Mouse (Mus musculus) intestine, postnatal 0 days (tissue): ENCODE measurements around the gene Gm15557. TPM values are rescaled to one million over a fixed set of nuclear protein-coding genes. Genes with fewer than 3 reads are reported as not detected.

Experiments
- ATAC-seq: fragments of 200-750 bp; cut with Nextera tagmentation; 2 replicates; pipeline ENCODE4 v1.8.0; 2017; ENCODE audit warnings: mild to moderate bottlenecking, moderate TSS enrichment, moderate library complexity
- H3K27ac ChIP-seq: fragments of 300-500 bp; sonication (generic); 2 replicates; pipeline ENCODE4 v1.5.1; 2014; ENCODE audit warnings: mild to moderate bottlenecking, low read depth, low read length, moderate library complexity
- H3K27me3 ChIP-seq: fragments of 300-500 bp; sonication (generic); replicated peaks from 2 replicates; pipeline ENCODE4 v1.6.1; 2014; ENCODE audit warnings: low read length, mixed read lengths; ENCODE audit not compliant: control insufficient read depth, insufficient read depth
- H3K36me3 ChIP-seq: fragments of 300-500 bp; sonication (generic); 2 replicates; pipeline ENCODE4 v1.6.1; 2014; ENCODE audit warnings: mild to moderate bottlenecking, moderate library complexity; ENCODE audit not compliant: control insufficient read depth, insufficient read depth
- H3K4me1 ChIP-seq: fragments of 300-500 bp; sonication (generic); replicated peaks from 2 replicates; pipeline ENCODE4 v1.6.1; 2014; ENCODE audit warnings: antibody characterized with exemption, low read length, mixed read lengths; ENCODE audit not compliant: control insufficient read depth, insufficient read depth
- H3K4me2 ChIP-seq: fragments of 300-500 bp; sonication (generic); replicated peaks from 2 replicates; pipeline ENCODE4 v1.6.1; 2014; ENCODE audit warnings: low read depth, mild to moderate bottlenecking, moderate library complexity
- H3K4me3 ChIP-seq: fragments of 300-500 bp; sonication (generic); 2 replicates; pipeline ENCODE4 v1.5.1; 2014; ENCODE audit warnings: low read depth, low read length
- H3K9ac ChIP-seq: fragments of 300-500 bp; sonication (generic); 2 replicates; pipeline ENCODE4 v1.6.1; 2014; ENCODE audit warnings: mild to moderate bottlenecking, low read depth, low read length
- H3K9me3 ChIP-seq: fragments of 300-500 bp; sonication (generic); 2 replicates; pipeline ENCODE4 v1.6.1; 2016; ENCODE audit warnings: mixed run types; ENCODE audit not compliant: control insufficient read depth
- CTCF ChIP-seq: sonication (generic); IDR thresholded peaks from 2 replicates; pipeline ENCODE4 v1.5.1; 2016; ENCODE audit warnings: low read depth, mild to moderate bottlenecking, control low read depth, antibody characterized with exemption, moderate library complexity
- WGBS: fragments of 180-500 bp; shearing (Covaris S2); extraction: QIAGEN DNeasy Blood & Tissue Kit; methylation state at CpG from one replicate; pipeline ENCODE4 v1.1.7; 2014; 5-methylcytosine and 5-hydroxymethylcytosine counted together
- polyA plus RNA-seq: library from polyadenylated mRNA; unstranded; fragments of >200 nt; fragmentation: Nextera tagmentation; extraction: Ambion mirVana; gene quantifications from 2 replicates; pipeline ENCODE4 v1.2.1, GENCODE M21; 2015

Gene Gm15557
- polyA plus RNA-seq, 1 experiment from 2014 or later = not detected

GRCm38 (mm10) chr2:155941697-155942442 lies 1.3 kb downstream of the Gm15557 start:
- no peaks in the 10 kb centered on the region for H3K4me1 ChIP-seq
- no peak overlapping the region for H3K4me3 ChIP-seq
- H3K4me2 ChIP-seq = no peak overlapping the region
- H3K27me3 ChIP-seq = no peaks in the 10 kb centered on the region
- WGBS = 80% methylated on average over 40 of the region's 40 CpGs
- H3K9me3 ChIP-seq = no peaks in the 10 kb centered on the region
- H3K9ac ChIP-seq = no peak overlapping the region
- TF ChIP-seq CTCF = no peak
- no peaks in the 10 kb centered on the region for H3K36me3 ChIP-seq
- ATAC-seq = 0 out of 2 replicates have a peak, but pooled peaks have one; percentile 10
- H3K27ac ChIP-seq = no peak overlapping the region

DNA sequence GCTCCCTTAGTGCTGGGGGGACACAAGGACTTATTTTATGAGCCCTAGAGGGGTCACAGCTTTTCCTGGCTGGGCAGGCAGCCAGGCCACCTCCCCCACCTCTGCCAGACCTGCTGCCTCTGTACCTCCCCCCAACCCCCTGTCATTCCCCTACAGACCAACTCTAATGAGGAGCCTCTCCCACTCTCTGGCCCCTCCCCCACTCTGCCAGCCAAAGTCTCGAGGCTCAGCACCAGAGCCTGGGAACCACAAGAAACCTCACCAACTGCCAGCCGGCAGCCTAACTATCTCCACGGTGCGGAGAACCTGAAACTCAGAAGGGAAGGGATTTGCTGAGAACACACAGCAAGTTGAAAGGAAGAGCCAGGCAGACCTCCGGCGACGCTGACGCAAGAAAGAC lies 2.9 kb downstream of the Gm15557 start:
- Histone ChIP-seq H3K9ac (no peak overlapping the region), H3K4me2 (peak overlapping the region; percentile 13; the same call in 1 of the 2 replicates), H3K4me3 (no peak overlapping the region), H3K27ac (no peak overlapping the region), H3K4me1 (no peaks in the 10 kb centered on the region), H3K27me3 (no peaks in the 10 kb centered on the region), H3K36me3 (no peaks in the 10 kb centered on the region), H3K9me3 (no peaks in the 10 kb centered on the region)
- no peak for ATAC-seq
- 11% methylated on average over 8 of the region's 8 CpGs for WGBS
- no peak for TF ChIP-seq CTCF

- Histone ChIP-seq H3K9me3 (no peaks in the 10 kb centered on the region), H3K4me3 (no peak overlapping the region), H3K36me3 (no peaks in the 10 kb centered on the region), H3K27me3 (no peaks in the 10 kb centered on the region), H3K4me2 (peak overlapping the region; percentile 24; the same call in 1 of the 2 replicates), H3K9ac (no peak overlapping the region), H3K27ac (no peak overlapping the region), H3K4me1 (no peaks in the 10 kb centered on the region)
- TF ChIP-seq CTCF = no peak
- 94% methylated on average over 4 of the region's 4 CpGs for WGBS
- ATAC-seq = no peak
Observed at GRCm38 (mm10) chr2:155944685-155945084, 4.2 kb downstream of the Gm15557 start.

DNA sequence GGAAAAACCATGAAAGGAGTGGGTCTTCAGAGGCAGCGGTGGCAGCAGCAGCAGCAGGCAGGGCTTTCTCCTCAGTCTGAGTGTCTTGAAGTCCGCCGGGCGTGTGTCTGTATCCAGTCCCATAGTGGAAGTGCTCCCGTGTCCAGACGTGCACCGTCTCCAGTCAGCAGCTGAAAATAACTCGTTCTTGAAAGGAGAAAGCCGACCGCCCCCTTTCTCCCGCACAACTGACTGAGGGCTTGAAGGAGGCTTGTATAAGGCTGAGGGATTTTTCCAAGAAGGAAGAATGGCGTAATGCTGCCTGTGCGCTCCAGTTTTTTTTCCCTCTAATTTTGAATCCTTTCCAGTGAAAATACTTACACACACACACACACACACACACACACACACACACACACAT lies 4.6 kb downstream of the Gm15557 start, which contains the start of gene Gdf5:
Gene Gdf5, minus strand, starts transcription at position 244 of the 400 bp plus-strand sequence.
- Histone ChIP-seq H3K4me2 (peak within 1 kb of the TSS; percentile 24; the same call in 1 of the 2 replicates), H3K36me3 (no peaks in the 10 kb centered on the region), H3K9ac (no peak within 1 kb of the TSS), H3K27ac (no peak within 1 kb of the TSS), H3K4me3 (no peak within 1 kb of the TSS), H3K4me1 (no peaks in the 10 kb centered on the region), H3K27me3 (no peaks in the 10 kb centered on the region), H3K9me3 (no peaks in the 10 kb centered on the region)
- no peak for ATAC-seq
- WGBS = 42% methylated on average over 13 of the region's 13 CpGs
- no peak for TF ChIP-seq CTCF

DNA sequence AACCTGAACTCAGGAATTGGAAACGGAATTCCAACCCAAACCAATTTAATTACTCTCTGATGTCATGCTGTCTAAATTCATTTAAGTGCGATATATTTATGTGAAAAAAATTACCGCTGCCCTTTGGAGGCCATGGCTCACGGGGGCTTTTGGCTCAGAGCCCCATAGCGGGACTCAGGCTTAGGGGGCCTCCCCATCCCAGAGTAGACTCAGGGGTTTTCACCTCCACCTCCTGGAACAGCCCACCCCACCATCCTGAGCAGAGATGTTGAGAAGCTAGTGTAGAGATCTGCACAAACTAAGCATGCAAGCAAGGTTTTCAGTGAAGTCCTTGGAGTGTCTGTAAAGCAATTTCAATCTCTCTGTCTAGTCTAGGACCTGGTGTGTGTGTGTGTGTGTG lies 5.1 kb downstream of the Gm15557 start:
- Histone ChIP-seq H3K27me3 (no peaks in the 10 kb centered on the region), H3K9ac (no peak overlapping the region), H3K27ac (no peak overlapping the region), H3K4me3 (no peak overlapping the region), H3K4me2 (no peak overlapping the region), H3K4me1 (no peaks in the 10 kb centered on the region), H3K9me3 (no peaks in the 10 kb centered on the region), H3K36me3 (no peaks in the 10 kb centered on the region)
- 65% methylated on average over 5 of the region's 5 CpGs for WGBS
- ATAC-seq = no peak
- no peak for TF ChIP-seq CTCF

- no peaks in the 10 kb centered on the region for H3K4me1 ChIP-seq
- no peak overlapping the region for H3K4me2 ChIP-seq
- no peaks in the 10 kb centered on the region for H3K36me3 ChIP-seq
- peak; percentile 92 for TF ChIP-seq CTCF
- no peak overlapping the region for H3K27ac ChIP-seq
- no peak for ATAC-seq
- no peak overlapping the region for H3K9ac ChIP-seq
- WGBS = 4% methylated on average over 7 of the region's 7 CpGs
- H3K27me3 ChIP-seq = no peaks in the 10 kb centered on the region
- no peaks in the 10 kb centered on the region for H3K9me3 ChIP-seq
- no peak overlapping the region for H3K4me3 ChIP-seq
Observed at GRCm38 (mm10) chr2:155946069-155946468, 5.5 kb downstream of the Gm15557 start.
